Mouse (Mus musculus): ENCODE measurements at regions not wholly inside any gene's neighbourhood (a gene's known extent, or its start where the extent isn't known, plus 50 kb on each side); places are given as distances from the start of the nearest gene placed in this dataset.

- DNase-seq (ENCODE audit: low spot score): no peak
These were observed 54.2 kb upstream of the Cdc42bpa start for GRCm38 (mm10) chr1:179906115-179906514.

GRCm38 (mm10) chr1:179892711-179893110 is 67.6 kb upstream of the Cdc42bpa start:
- DNase-seq (ENCODE audit: low spot score): no peak

- DNase-seq (ENCODE audit: low spot score): no peak
These were observed 72.4 kb upstream of the Cdc42bpa start for GRCm38 (mm10) chr1:179887921-179888320.

GRCm38 (mm10) chr1:179881222-179881621 is 77.7 kb upstream of the Ahctf1 start:
- no peak for DNase-seq (ENCODE audit: low spot score)

- DNase-seq (ENCODE audit: low spot score): no peak
These were observed 74.4 kb upstream of the Ahctf1 start for GRCm38 (mm10) chr1:179877893-179878292.

- DNase-seq (ENCODE audit: low spot score): no peak
These were observed 70.5 kb upstream of the Ahctf1 start for GRCm38 (mm10) chr1:179873772-179874555.

- DNase-seq (ENCODE audit: low spot score): no peak
These were observed 68.5 kb upstream of the Ahctf1 start for GRCm38 (mm10) chr1:179871961-179872360.

GRCm38 (mm10) chr1:179868656-179869055 is 65.2 kb upstream of the Ahctf1 start:
- DNase-seq (ENCODE audit: low spot score): no peak

GRCm38 (mm10) chr1:179867493-179867892 is 64.0 kb upstream of the Ahctf1 start:
- no peak for DNase-seq (ENCODE audit: low spot score)

- no peak for DNase-seq (ENCODE audit: low spot score)
These were observed 62.7 kb upstream of the Ahctf1 start for GRCm38 (mm10) chr1:179866056-179866772.

- DNase-seq (ENCODE audit: low spot score): no peak
These were observed 62.1 kb upstream of the Ahctf1 start for GRCm38 (mm10) chr1:179865561-179865960.

- no peak for DNase-seq (ENCODE audit: low spot score)
These were observed 61.2 kb upstream of the Ahctf1 start for GRCm38 (mm10) chr1:179864537-179865226.

GRCm38 (mm10) chr1:179863420-179863819 is 59.9 kb upstream of the Ahctf1 start:
- peak; percentile 69 for DNase-seq (ENCODE audit: low spot score)

GRCm38 (mm10) chr1:179862941-179863340 is 59.5 kb upstream of the Ahctf1 start:
- peak; percentile 52 for DNase-seq (ENCODE audit: low spot score)

GRCm38 (mm10) chr1:179861776-179862175 is 58.3 kb upstream of the Ahctf1 start:
- no peak for DNase-seq (ENCODE audit: low spot score)

- no peak for DNase-seq (ENCODE audit: low spot score)
These were observed 56.0 kb upstream of the Ahctf1 start for GRCm38 (mm10) chr1:179859552-179859902.

GRCm38 (mm10) chr1:179858780-179859551 is 55.5 kb upstream of the Ahctf1 start:
- peak; percentile 76 for DNase-seq (ENCODE audit: low spot score)

- DNase-seq (ENCODE audit: low spot score): peak; percentile 35
These were observed 50.9 kb upstream of the Ahctf1 start for GRCm38 (mm10) chr1:179854288-179854965.
